Mouse (Mus musculus): ENCODE measurements around the gene Tmem175.

GRCm38 (mm10) chr5:108633676-108634075 lies 4.1 kb downstream of the Tmem175 start:
- no peak for TF ChIP-seq POLR2A (IDR thresholded peaks at IDR 0.05; ENCODE audit: borderline replicate concordance, insufficient read depth, low read length)
- no peak for TF ChIP-seq CTCF (IDR thresholded peaks at IDR 0.05; ENCODE audit: borderline replicate concordance, insufficient read depth, low read depth, low read length)
